In the genomic region with DNA sequence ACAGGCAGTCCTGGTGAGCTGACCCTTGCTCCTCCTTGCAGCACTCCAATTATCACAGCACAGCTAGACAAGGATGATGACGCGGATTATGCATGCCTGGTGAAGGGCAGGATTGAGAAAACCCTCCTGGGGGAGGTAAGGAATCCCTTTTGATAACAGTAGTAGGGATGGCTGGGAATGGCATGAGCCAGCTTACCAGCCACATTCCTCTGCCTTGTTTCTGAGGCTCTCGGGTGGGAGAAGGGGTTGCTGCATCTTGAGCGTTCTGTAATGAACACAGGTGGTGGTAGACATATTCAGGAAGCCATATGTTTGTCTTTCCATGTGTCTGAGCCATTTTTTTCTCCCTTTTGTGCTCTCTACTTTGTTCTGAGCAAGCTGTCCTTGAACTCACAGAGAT, we compare ENCODE assay signal across 45 mouse cellular contexts. TPM values are rescaled to one million over a fixed set of nuclear protein-coding genes. Genes with fewer than 3 reads are reported as not detected.
"Had no signal": no experiment of that assay in that cellular context is flagged by ENCODE, and none has a peak within 500 bp of the region (broad histone marks: within the 10 kb centered on the region; RNA-seq: fewer than 3 reads in every experiment).

No protein-coding gene starts in this region.

- H3K27me3 ChIP-seq: limb, embryonic 12.5 days; limb, embryonic 13.5 days; limb, embryonic 15.5 days; liver, embryonic 12.5 days; liver, embryonic 13.5 days; liver, embryonic 15.5 days; lung, embryonic 15.5 days; midbrain, embryonic 12.5 days; midbrain, embryonic 13.5 days; midbrain, embryonic 15.5 days had no signal

- H3K9ac ChIP-seq: limb, embryonic 12.5 days; limb, embryonic 13.5 days; limb, embryonic 15.5 days; liver, embryonic 12.5 days; liver, embryonic 13.5 days; liver, embryonic 14.5 days; liver, embryonic 15.5 days; liver, postnatal 0 days; lung, embryonic 14.5 days; lung, embryonic 15.5 days; midbrain, embryonic 12.5 days; midbrain, embryonic 13.5 days; midbrain, embryonic 15.5 days had no signal

- H3K4me2 ChIP-seq: limb, embryonic 12.5 days; limb, embryonic 13.5 days; limb, embryonic 15.5 days; liver, embryonic 11.5 days; liver, embryonic 12.5 days; liver, embryonic 13.5 days; liver, embryonic 15.5 days; lung, embryonic 14.5 days; lung, embryonic 15.5 days; midbrain, embryonic 11.5 days; midbrain, embryonic 12.5 days; midbrain, embryonic 13.5 days; midbrain, embryonic 15.5 days had no signal

- H3K27ac ChIP-seq: limb, embryonic 10.5 days; limb, embryonic 12.5 days; limb, embryonic 13.5 days; limb, embryonic 15.5 days; liver, embryonic 12.5 days; liver, embryonic 13.5 days; liver, embryonic 14.5 days; liver, embryonic 15.5 days; lung, embryonic 15.5 days; macrophage; midbrain, embryonic 10.5 days; midbrain, embryonic 12.5 days; midbrain, embryonic 13.5 days; midbrain, embryonic 15.5 days had no signal

- H3K9me3 ChIP-seq: limb, embryonic 10.5 days; limb, embryonic 12.5 days; limb, embryonic 13.5 days; limb, embryonic 15.5 days; liver, embryonic 12.5 days; liver, embryonic 13.5 days; liver, embryonic 15.5 days; lung, embryonic 15.5 days; megakaryocyte, embryonic 14.5 days; midbrain, embryonic 10.5 days; midbrain, embryonic 12.5 days; midbrain, embryonic 13.5 days; midbrain, embryonic 15.5 days had no signal

- H3K4me3 ChIP-seq: limb, embryonic 10.5 days; limb, embryonic 12.5 days; limb, embryonic 13.5 days; limb, embryonic 15.5 days; liver, embryonic 12.5 days; liver, embryonic 13.5 days; liver, embryonic 15.5 days; lung, embryonic 15.5 days; megakaryocyte, embryonic 14.5 days; midbrain, embryonic 10.5 days; midbrain, embryonic 12.5 days; midbrain, embryonic 13.5 days; midbrain, embryonic 15.5 days; myocyte had no signal

- H3K4me1 ChIP-seq: limb, embryonic 10.5 days; limb, embryonic 12.5 days; limb, embryonic 13.5 days; limb, embryonic 15.5 days; liver, embryonic 12.5 days; liver, embryonic 13.5 days; liver, embryonic 15.5 days; lung, embryonic 15.5 days; midbrain, embryonic 10.5 days; midbrain, embryonic 12.5 days; midbrain, embryonic 13.5 days; midbrain, embryonic 15.5 days had no signal

- H3K36me3 ChIP-seq: limb, embryonic 10.5 days; limb, embryonic 12.5 days; limb, embryonic 13.5 days; limb, embryonic 15.5 days; liver, embryonic 12.5 days; liver, embryonic 13.5 days; liver, embryonic 15.5 days; lung, embryonic 15.5 days; midbrain, embryonic 10.5 days; midbrain, embryonic 12.5 days; midbrain, embryonic 13.5 days; midbrain, embryonic 15.5 days had no signal

- DNase-seq: left cerebral cortex, postnatal 4 days; liver; liver, embryonic 13.5 days; liver, postnatal 0 days; lung, adult 18-20 months; lung, adult 2 months; lung, embryonic 14.5 days; lung, postnatal 10 days; lung, postnatal 14 days; lung, postnatal 36 days; lung, postnatal 4 days; midbrain, embryonic 14.5 days had no signal

- ATAC-seq: liver, embryonic 12.5 days; liver, postnatal 0 days; lung, postnatal 0 days; midbrain, embryonic 13.5 days; midbrain, embryonic 15.5 days; midbrain, embryonic 16.5 days had no signal

RNA-seq across cellular contexts. Expression of a gene that starts 6.9 kb away (rescaled TPM):
- total RNA-seq: left cerebral cortex, postnatal 10 days; left cerebral cortex, postnatal 25 days; left cerebral cortex, postnatal 36 days; left cerebral cortex, postnatal 4 days; liver, adult 2 months; megakaryocyte progenitor cell, adult 5-6 weeks; megakaryocyte, adult 5-6 weeks; megakaryocyte-erythroid progenitor cell, adult 5-6 weeks; midbrain, postnatal 0 days; monocyte, adult 5-6 weeks had no signal
- polyA plus RNA-seq: limb, embryonic 10.5 days; limb, embryonic 11.5 days; limb, embryonic 12.5 days; limb, embryonic 14.5 days; limb, embryonic 15.5 days; liver, adult 2 months; liver, embryonic 11.5 days; liver, embryonic 12.5 days; liver, embryonic 13.5 days; liver, embryonic 14.5 days; liver, embryonic 15.5 days; liver, embryonic 16.5 days; liver, postnatal 0 days; lung, adult 2 months; lung, embryonic 14.5 days; lung, embryonic 15.5 days; lung, embryonic 16.5 days; lung, postnatal 0 days; macrophage; midbrain, embryonic 10.5 days; midbrain, embryonic 11.5 days; midbrain, embryonic 12.5 days; midbrain, embryonic 13.5 days; midbrain, embryonic 14.5 days; midbrain, embryonic 15.5 days; midbrain, embryonic 16.5 days; myocyte; neural tube, embryonic 11.5 days had no signal

RNA-seq across cellular contexts. Expression of a gene that starts 40.4 kb away (rescaled TPM):
- total RNA-seq: megakaryocyte progenitor cell, adult 5-6 weeks had no signal
